Mouse (Mus musculus) liver, adult 2 months (tissue): ENCODE measurements around the gene Gm20388. TPM values are rescaled to one million over a fixed set of nuclear protein-coding genes. Genes with fewer than 3 reads are reported as not detected.

Experiments
- DNase-seq: peaks from one replicate; pipeline ENCODE4 v3.0.0-alpha.2; 2011; ENCODE audit warnings: low read depth, low spot score; ENCODE audit errors: extremely low read depth
- H3K27ac ChIP-seq: fragments of 200-500 bp; replicated peaks from 2 replicates; pipeline ENCODE4 v1.5.1; 2012; ENCODE audit warnings: low read depth, mild to moderate bottlenecking, control low read depth, inconsistent platforms, low read length; ENCODE audit not compliant: insufficient read depth
- H3K27me3 ChIP-seq: fragments of 200-500 bp; 2 replicates; pipeline ENCODE4 v1.6.1; 2012; ENCODE audit warnings: mild to moderate bottlenecking, moderate library complexity, low read length, inconsistent platforms; ENCODE audit not compliant: control insufficient read depth, insufficient read depth
- H3K36me3 ChIP-seq: fragments of 200-500 bp; 2 replicates; pipeline ENCODE4 v1.6.1; 2012; ENCODE audit warnings: low read length, inconsistent platforms; ENCODE audit not compliant: control insufficient read depth, insufficient read depth
- H3K4me1 ChIP-seq: fragments of 200-500 bp; 2 replicates; pipeline ENCODE4 v1.6.1; 2011; ENCODE audit warnings: low read length; ENCODE audit not compliant: control insufficient read depth, insufficient read depth
- H3K4me3 ChIP-seq: fragments of 200-500 bp; 2 replicates; pipeline ENCODE4 v1.5.1; 2011; ENCODE audit warnings: low read depth, mild to moderate bottlenecking, control low read depth, low read length, moderate library complexity; ENCODE audit not compliant: insufficient read depth
- H3K79me2 ChIP-seq: fragments of 200-500 bp; 2 replicates; pipeline ENCODE4 v1.6.1; 2012; ENCODE audit warnings: inconsistent platforms, mild to moderate bottlenecking, low read length, moderate library complexity; ENCODE audit not compliant: control insufficient read depth, insufficient read depth
- H3K9ac ChIP-seq: fragments of 200-500 bp; 2 replicates; pipeline ENCODE4 v1.6.1; 2012; ENCODE audit warnings: low read depth, mild to moderate bottlenecking, control low read depth, inconsistent platforms, low read length
- CTCF ChIP-seq: fragments of 200-500 bp; IDR thresholded peaks from 2 replicates; pipeline ENCODE4 v1.5.1; 2011; ENCODE audit warnings: low read depth, low read length, control low read depth
- POLR2A ChIP-seq: fragments of 200-500 bp; IDR thresholded peaks from 2 replicates; pipeline ENCODE4 v1.6.1; 2011; ENCODE audit warnings: low read length, control low read depth; ENCODE audit not compliant: insufficient read depth; ENCODE audit errors: extremely low read depth
- WGBS: fragments of 180-500 bp; shearing (Covaris S2); methylation state at CpG from one replicate; pipeline ENCODE4 v1.1.7; 2018; 5-methylcytosine and 5-hydroxymethylcytosine counted together
- polyA plus RNA-seq: library from polyadenylated mRNA; depleted of rRNA; stranded (reverse); fragments of >200 nt; gene quantifications from 2 replicates; pipeline ENCODE4 v1.2.3, GENCODE M21; 2012
- total RNA-seq: library from RNA; depleted of rRNA; stranded (reverse); fragments of >200 nt; gene quantifications from 2 replicates; pipeline ENCODE4 v1.2.3, GENCODE M21; 2014

Gene Gm20388
- total and polyA plus RNA-seq, 2 experiments = 6.4 to 19.9 TPM

DNA sequence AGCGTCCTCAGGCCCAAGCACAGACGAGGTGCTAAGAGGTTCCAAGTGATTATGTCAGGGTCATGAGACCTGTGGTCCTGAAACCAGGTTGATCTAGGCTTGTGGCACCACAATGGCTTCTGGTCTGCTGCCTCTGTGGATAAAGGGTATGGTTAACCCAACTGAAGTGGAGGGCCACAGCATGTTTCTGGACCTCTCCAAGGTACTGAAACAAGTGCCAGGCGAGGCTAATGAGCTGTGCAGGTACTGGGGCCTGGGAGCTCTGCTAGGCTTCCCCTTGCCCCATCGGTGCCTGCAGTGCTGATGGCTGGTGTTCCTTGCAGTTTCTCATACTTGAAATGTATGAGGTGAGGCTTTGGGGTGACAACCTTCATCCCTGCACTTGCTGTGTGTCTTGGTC, 2826.4 kb downstream of the Gm20388 start:
- no peak overlapping the region for H3K27ac ChIP-seq
- H3K79me2 ChIP-seq = no peaks in the 10 kb centered on the region
- 66% methylated on average over 4 of the region's 4 CpGs for WGBS
- peaks cover 2% of the 10 kb centered on the region; the same call in 1 of the 2 replicates for H3K27me3 ChIP-seq
- H3K4me1 ChIP-seq = no peaks in the 10 kb centered on the region
- no peak overlapping the region for H3K9ac ChIP-seq
- no peaks in the 10 kb centered on the region for H3K36me3 ChIP-seq
- TF ChIP-seq CTCF = no peak
- no peak for TF ChIP-seq POLR2A
- no peak overlapping the region for H3K4me3 ChIP-seq
- DNase-seq = no peak

DNA sequence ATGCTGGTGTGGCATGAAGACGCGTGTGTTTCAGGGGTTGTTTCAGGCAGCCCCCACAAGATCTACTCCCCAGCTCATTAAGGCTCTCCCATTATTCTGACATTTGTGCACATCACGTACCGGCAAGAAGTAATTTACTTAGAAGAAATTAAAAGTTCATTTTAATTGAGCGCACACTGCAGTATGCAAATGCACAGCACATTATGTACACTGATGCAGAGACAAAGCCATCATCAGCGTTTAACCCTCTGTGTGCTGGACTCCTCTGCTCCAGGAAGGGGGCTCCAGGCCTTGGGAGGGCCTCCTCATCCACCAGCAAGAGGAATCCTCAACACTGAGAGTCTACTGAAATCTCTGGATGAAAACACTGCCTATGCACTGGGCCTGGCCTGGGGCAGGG, 2827.2 kb downstream of the Gm20388 start:
- no peaks in the 10 kb centered on the region for H3K79me2 ChIP-seq
- H3K9ac ChIP-seq = no peak overlapping the region
- DNase-seq = no peak
- 87% methylated on average over 6 of the region's 6 CpGs for WGBS
- H3K4me3 ChIP-seq = no peak overlapping the region
- no peaks in the 10 kb centered on the region for H3K36me3 ChIP-seq
- no peak overlapping the region for H3K27ac ChIP-seq
- TF ChIP-seq CTCF (no peak), POLR2A (no peak)
- no peaks in the 10 kb centered on the region for H3K4me1 ChIP-seq
- H3K27me3 ChIP-seq = peaks cover 2% of the 10 kb centered on the region; the same call in 1 of the 2 replicates

DNA sequence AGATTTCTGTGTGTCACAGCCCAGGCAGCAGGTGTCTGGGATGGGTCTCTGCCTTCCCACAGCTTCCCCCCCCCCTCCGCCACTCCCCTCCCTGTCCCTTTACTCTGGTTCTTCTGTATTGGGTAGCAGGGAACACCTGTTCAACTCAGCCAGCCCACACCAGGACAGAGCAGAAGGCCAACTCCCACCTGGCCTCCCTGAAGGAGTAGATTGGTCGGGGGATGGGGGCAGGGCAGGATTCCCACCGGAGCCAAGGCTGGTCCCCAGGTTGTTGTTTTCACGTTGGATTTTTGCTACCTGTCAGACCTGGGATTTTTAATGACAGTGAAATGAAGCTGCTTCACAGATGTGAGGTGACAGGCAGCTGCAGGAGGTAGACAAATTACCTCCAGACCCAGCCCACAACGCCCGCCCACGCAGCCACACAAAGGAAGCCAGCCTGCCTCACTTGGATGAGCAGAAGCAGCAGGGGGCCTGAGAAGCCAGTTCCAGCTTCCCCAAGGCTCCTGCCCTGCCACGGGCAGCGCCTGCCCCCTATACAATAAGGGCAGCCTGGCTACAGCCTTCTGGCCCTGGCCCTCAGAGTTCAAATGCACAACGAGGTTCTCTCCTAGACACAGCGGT, 2828.6 kb downstream of the Gm20388 start:
- no peak overlapping the region for H3K27ac ChIP-seq
- no peak for DNase-seq
- H3K9ac ChIP-seq = no peak overlapping the region
- no peaks in the 10 kb centered on the region for H3K4me1 ChIP-seq
- 42% methylated on average over 11 of the region's 11 CpGs for WGBS
- no peak overlapping the region for H3K4me3 ChIP-seq
- no peak for TF ChIP-seq CTCF
- no peak for TF ChIP-seq POLR2A
- H3K79me2 ChIP-seq = no peaks in the 10 kb centered on the region
- peaks cover 2% of the 10 kb centered on the region; the same call in 1 of the 2 replicates for H3K27me3 ChIP-seq
- H3K36me3 ChIP-seq = no peaks in the 10 kb centered on the region

DNA sequence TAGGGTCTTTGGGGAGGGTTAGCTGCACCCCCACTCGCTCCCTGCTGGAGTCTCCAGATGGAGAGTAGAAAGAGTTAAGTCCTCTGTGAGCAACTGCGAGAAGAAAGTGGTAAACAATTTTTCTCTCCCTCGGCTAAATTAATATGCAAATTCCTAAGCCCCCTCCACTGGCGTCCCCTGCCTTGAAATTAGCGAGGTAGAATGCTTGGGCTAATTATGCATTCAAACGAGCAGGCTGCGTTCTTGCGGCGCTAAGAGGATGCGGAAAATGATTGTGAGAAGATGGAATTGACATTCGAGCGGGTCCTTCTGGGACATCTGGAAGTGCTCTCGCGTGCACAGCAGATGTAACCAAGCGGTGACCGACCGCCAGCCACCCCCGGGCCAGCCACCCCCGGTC, 2831.8 kb downstream of the Gm20388 start:
- peaks cover 2% of the 10 kb centered on the region; the same call in 1 of the 2 replicates for H3K27me3 ChIP-seq
- no peaks in the 10 kb centered on the region for H3K4me1 ChIP-seq
- no peaks in the 10 kb centered on the region for H3K36me3 ChIP-seq
- H3K9ac ChIP-seq = no peak overlapping the region
- TF ChIP-seq CTCF = no peak
- TF ChIP-seq POLR2A = no peak
- 32% methylated on average over 19 of the region's 19 CpGs for WGBS
- no peak overlapping the region for H3K27ac ChIP-seq
- no peak overlapping the region for H3K4me3 ChIP-seq
- H3K79me2 ChIP-seq = no peaks in the 10 kb centered on the region
- DNase-seq = no peak

DNA sequence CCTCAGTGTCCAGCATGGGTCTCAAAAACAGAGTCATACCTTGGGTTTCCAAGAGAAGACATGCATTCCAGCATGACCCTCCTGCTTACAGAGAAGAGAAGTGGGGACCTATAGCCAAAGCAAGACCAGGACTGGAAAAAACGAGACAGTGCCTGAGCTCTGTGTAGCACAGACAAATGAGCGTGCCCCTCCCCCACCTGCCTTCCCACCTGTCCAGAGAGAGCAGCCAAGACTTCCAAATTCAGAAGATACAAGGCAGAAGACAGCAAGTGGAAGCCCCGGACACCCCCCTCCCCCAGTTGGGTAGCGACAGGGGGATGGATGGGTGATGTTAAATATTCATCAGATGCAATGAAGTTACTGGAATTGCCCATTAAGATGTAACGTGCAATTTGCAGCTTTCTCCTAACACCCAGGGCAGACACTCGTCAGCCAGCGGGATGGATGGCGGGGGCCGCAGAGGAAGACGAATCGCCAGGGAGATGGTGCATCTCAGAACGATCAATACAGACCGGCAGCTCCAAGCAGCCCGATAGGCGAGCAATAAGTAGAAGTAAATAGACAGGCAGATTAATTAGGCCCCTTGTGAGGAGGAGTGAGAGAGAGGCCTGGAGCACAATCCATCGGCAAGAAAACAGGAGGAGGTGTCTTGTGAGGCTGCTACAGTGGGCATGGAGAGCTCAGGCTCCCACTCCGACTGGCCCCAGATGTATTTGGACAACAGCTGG, 2834.5 kb downstream of the Gm20388 start:
- Histone ChIP-seq H3K4me3 (no peak overlapping the region), H3K9ac (no peak overlapping the region), H3K27me3 (peaks cover 2% of the 10 kb centered on the region; the same call in 1 of the 2 replicates), H3K79me2 (no peaks in the 10 kb centered on the region), H3K36me3 (no peaks in the 10 kb centered on the region), H3K27ac (no peak overlapping the region), H3K4me1 (no peaks in the 10 kb centered on the region)
- DNase-seq = no peak
- WGBS = 46% methylated on average over 17 of the region's 17 CpGs
- TF ChIP-seq CTCF = no peak
- TF ChIP-seq POLR2A = no peak
